Mouse (Mus musculus): ENCODE measurements around the gene Dusp9.

DNA sequence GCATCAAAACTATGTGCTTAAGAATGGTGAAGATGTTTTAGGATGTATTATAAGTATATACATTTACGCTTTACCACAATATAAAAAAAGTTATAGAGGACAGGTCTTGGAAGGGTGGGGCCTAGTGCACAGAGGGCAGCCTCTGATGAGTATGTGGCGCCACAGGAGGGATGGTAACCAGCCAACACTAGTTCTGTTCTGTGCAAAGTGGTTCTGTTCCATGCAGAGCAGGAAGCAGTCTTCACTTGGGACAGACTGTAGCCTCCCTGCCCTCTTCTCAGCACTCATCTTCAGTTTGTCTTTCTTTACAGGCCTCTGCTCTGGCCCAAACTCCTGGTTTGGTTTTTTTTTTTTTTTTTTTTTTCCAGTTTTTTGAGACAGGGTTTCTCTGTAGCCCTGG lies 44.9 kb downstream of the Dusp9 start:
- no peak for TF ChIP-seq CTCF (IDR thresholded peaks at IDR 0.05; ENCODE audit: low read depth)
- no peak for TF ChIP-seq EP300 (IDR thresholded peaks at IDR 0.05; ENCODE audit: low read depth)
